Mouse (Mus musculus) central nervous system, embryonic 18 days (tissue): ENCODE results near the gene Myadml2. TPM values are rescaled to one million over a fixed set of nuclear protein-coding genes. Genes with fewer than 3 reads are reported as not detected.

ENCODE experiments used
- polyA plus RNA-seq: library from polyadenylated mRNA; depleted of rRNA; stranded (reverse); fragments of >200 nt; gene quantifications from 2 replicates; pipeline ENCODE4 v1.2.3, GENCODE M21; 2012; rRNA removed

Myadml2 gene
- polyA plus RNA-seq: 0.63 and 0.74 TPM in 2 replicates

DNA sequence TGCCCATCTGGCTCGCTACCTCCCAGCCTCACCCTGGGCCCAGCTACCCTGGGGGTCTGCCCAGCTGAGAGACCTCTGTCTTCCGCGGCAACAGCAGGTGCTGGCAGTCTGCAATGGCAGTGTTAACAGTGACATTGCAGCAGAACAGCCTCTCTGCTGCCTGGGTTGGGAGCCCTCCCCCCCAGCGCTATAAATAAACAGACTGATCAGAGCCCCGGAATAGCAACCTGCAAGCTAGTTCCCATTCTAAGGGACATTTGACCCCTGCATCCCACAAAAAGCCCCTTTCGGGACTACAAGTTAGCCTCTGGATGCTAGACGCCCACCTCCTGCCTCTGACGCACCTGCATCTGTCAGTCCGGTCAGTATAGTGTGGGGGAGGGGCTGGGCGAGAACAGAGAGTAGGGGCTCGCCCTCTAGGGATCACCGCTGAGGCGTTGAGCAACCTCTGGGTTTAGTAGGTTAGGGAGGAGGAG is at the start of gene Myadml2:
TSS of gene Myadml2 (minus strand) at position 158 of the 476 bp plus-strand sequence.

DNA sequence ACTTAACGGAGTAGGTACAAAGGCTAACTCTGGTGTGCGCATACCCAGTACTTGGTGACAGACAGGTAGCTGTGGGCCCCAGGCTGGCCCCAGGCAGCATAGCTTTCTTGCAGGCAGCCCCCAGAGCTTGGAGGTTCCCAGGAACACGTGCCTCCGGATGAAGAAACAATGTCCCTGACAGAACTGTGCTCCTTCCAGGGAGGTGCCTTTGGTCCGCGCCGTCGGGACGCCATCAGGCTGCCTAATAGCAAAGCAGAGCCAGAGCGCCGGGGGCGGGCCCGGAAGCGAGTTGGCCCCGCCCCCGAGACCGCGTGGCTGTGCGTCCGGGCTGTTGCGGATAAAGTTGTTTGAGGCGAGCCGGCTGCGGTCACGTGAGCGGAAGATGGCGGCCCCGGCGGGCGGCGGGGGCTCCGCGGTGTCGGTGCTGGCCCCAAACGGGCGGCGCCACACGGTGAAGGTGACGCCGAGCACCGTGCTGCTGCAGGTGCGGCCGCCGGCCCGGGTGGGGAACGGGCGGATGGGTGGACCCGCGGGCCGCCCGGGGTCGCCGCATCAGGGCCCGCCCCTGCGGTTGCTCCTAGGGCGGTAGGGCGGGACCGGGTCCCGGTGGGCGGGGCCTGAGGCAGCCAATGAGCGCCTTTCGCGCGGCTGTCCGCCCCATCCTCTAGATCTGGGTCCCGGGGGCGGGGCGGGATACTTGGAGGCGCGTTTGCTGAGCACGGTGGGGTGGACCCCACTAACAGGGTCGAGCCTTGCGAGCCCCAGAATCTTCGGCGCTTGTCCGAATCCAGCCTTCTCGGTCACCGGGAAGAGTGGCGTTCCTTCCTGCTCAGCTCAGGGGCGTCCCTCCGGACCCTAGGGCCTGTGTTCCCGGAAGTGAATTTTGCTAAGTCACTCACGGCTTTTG is 25.0 kb upstream of the Myadml2 start, which contains the start of gene Aspscr1:
TSS of gene Aspscr1 (plus strand) at position 287 of the 907 bp plus-strand sequence.

DNA sequence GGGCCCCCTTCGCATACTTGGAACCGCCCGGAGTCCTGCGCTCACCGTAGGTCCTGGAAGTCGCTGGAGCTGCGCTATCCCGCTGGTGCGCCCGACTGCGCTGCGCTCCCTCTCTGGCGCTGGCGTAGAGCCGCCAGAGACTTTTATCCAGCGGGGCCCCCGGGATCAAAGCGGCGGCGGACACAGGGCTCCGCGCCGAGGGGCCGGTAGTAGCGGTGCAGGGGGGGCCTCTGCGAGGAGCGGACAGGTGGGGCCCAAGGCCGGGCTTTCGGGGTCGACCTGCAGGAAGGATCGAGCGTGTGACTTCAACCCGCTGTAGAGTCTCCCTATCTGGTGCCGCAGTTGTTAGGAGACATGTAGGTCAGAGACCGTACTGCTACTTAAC is 13.1 kb upstream of the Myadml2 start, which contains the start of gene Notum:
TSS of gene Notum (minus strand) at position 100 of the 385 bp plus-strand sequence.

DNA sequence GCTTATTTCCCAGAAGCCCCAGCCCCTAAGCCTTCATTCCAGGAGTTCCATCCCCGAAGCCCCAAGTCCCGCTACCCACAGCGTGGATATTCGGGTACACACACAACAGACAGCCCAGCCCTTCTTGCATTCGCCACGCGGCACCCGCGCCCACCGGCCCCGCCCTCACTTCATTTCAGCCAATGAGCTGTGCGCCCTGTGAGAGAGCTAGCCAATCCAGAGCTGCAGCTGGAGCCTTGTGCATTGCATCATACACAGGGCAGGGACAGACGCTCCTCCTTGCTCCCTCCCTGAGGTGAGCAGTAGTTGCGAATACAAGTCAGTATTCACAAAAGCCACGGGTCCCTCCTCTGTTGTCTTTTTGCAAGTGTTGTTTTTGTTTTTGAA is 4.4 kb downstream of the Myadml2 start, which contains the start of gene Pycr1:
TSS of gene Pycr1 (minus strand) at position 169 of the 387 bp plus-strand sequence.

DNA sequence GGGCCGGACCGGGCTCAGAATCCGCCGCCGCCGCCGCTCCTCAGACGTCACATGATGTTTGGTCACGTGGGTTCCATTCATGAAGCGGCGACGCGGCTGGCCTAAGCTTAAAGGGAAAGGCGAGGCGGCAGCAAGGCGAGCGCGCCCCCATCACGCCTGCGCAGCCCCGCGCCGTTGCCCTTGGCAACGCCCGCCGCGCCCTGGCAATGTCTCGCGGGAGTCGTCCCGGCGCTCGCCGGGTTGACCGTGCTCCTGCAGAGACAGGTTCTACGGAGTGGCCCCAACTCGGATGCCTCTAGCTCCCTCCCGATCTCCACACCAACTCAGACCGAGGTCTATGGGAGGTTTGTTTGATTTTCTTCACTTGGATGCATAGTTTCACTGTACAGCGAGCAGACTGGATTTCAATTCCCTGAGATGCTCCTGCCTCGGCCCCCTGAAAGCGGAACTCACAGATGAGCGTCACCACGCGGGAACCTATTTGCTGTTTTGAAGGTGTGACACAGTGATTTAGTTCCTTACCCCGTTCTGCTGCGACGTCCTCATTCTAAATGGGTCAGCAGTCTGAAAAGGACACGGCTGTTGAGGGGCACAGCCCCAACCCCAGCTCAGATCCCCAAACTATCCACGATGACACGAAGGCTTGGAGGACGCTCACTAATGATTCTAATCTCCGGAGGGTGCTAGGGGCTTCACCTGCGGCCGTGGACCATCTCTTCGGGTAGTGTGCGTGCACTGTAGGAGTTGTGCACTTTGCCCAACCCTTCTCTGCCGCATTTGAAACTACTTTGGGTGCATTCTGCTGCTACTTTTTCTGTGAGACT is 14.2 kb downstream of the Myadml2 start, which contains the start of gene Mafg:
TSS of gene Mafg (minus strand) at position 81 of the 824 bp plus-strand sequence.

DNA sequence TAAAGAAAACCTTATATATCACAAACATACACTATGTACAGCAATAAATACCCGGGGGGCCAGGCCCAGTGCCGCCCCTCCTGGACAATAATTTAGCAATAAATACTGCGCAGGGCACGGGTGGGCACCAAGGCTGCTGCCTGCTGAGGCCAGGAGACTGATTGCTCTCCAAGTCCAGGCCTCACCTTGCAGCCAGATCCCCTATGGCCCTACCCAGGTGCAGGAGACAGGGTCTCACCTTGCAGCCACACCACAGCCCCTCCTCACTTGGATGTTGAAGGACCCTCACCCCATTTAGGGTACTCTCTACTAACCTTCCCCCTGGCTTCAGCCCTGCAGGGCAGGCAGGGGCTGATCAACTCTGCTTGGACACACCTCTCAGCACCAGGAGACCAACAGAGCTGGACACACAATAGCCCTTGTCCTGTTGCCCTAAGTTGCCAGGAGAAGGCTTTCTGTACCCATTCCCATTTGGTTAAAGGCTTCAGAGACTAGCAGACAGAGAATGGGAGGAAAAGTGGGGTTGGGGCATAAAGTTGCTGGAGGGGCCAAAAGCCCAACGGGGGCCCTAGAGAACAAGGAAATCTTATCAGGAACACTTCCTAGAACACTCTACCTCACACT is 22.7 kb downstream of the Myadml2 start, which contains the start of gene Sirt7:
TSS of gene Sirt7 (minus strand) at position 89 of the 624 bp plus-strand sequence.

DNA sequence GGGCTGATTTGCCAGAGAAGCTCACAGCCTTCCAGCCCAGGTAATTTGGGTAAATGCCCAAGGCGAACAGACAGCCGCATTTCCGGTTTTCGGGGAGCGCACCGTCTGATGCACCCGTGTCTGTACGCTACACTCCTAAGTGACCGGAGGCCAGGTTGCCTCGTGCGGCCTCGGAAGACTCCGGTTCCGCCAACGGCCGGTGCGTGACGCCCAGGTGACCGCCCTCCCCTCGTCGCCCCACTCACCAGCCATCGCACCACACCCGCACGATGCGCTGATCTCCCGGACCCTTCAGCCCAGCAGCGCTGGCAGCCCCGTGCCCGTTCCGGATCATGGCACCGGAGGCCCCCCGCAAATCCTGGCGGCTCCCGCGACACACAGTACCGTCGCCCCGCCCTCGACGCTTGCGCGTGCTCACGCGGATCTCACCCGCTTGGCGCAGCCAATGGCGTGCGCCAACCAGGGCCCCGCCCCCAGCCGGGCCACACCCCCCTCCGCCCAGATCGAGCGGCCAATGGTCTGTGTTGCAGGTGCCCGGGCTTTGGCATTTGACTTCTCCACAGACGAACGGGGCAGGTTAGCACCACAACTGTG is 30.3 kb downstream of the Myadml2 start, which contains the start of gene Pcyt2:
TSS of gene Pcyt2 (minus strand) at position 418 of the 594 bp plus-strand sequence.

DNA sequence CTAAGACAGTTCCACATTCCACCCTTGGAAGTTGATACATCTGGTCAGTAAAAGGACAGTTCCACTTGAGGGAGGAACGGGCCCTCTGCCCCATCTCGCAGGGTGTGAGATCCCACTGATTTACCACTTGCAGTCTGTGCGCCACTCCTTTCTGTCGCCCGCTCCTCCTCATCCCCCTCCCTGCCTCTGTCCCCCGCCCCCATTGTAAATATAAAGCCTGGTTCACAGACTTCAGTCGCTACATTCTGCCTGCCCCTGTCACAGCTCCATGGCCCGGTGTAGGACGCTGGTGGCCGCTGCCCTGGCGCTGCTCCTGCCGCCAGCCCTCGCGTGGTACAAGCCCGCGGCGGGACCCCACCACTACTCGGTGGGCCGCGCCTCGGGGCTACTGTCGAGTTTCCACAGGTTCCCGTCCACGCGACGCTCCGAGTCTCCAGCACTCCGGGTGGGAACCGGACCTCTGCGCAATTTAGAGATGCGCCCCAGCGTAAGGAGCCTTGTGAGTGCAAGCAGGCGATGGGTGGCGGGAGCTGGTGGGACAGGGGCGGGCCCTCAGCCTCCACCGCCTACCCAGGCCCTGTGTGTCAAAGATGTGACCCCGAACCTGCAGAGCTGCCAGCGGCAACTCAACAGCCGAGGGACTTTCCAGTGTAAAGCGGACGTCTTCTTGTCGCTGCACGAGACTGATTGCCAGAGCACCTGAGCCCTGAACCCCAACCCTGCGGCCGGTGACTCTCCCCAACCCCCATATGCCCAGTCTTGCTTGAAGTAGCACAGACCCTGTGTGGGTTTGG is 39.5 kb downstream of the Myadml2 start, which contains the start of gene Npb:
TSS of gene Npb (plus strand) at position 237 of the 794 bp plus-strand sequence.

DNA sequence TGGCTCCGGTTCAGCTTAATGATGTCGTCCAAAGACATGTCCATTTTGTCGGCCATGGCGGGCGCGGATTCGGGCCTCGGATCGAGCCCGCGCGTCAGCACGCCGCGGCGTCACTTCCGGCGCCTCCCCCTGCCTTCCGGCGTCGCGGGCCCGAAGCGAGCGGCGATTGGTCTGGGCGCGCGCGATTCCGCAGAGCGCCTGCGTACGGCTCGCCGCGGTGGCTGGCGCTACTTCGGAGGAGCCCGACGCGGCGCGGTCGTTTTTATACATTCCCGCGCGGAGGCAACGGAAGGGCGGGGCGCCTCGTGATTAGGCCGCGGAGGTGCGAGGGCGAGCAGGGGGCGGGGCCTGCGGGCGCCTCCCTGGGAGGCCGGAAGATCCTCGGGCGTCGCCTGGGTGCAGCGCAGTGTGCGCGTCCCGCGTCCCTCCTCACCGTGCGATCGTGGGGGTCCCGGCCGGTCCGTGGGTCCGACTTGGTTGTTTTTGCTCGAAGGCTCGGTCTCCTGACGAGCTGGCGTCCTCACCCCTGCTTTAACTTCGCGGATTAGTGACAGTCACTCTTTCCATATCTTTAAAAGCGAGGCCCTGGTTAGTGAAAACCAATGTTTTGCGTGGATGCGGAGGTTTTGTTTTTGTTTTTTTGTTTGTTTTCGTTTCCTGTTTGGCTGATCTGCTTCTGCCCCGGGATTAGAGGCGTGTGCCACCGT is 49.5 kb downstream of the Myadml2 start, which contains the start of the genes Alyref and Anapc11:
TSS of gene Alyref (minus strand) at position 83 of the 707 bp plus-strand sequence.
TSS of gene Anapc11 (plus strand) at position 139 of the 707 bp plus-strand sequence.

Other genes with a start within 250 kb of the Myadml2 start
- 52.6 and 53.0 TPM in 2 replicates for gene Nploc4, start 210.4 kb downstream of the Myadml2 start, polyA plus RNA-seq
- not detected in 2 replicates for gene Tspan10, start 205.5 kb downstream of the Myadml2 start, polyA plus RNA-seq
- 0.32 and 0.56 TPM in 2 replicates for gene Pde6g, start 194.7 kb downstream of the Myadml2 start, polyA plus RNA-seq
- gene Oxld1, start 190.1 kb downstream of the Myadml2 start, polyA plus RNA-seq: 8.6 and 10.0 TPM in 2 replicates
- gene Ccdc137, start 190.0 kb downstream of the Myadml2 start, polyA plus RNA-seq: 30.3 and 32.5 TPM in 2 replicates
- 42.5 and 46.3 TPM in 2 replicates for gene Arl16, start 180.6 kb downstream of the Myadml2 start, polyA plus RNA-seq
- 107 and 119 TPM in 2 replicates for gene Mrpl12, start 163.5 kb downstream of the Myadml2 start, polyA plus RNA-seq
- gene Slc25a10, start 156.3 kb downstream of the Myadml2 start, polyA plus RNA-seq: 33.0 and 33.5 TPM in 2 replicates
- 0.10 and 0.45 TPM in 2 replicates for gene Gcgr, start 117.5 kb downstream of the Myadml2 start, polyA plus RNA-seq
- gene Mcrip1, start 98.4 kb downstream of the Myadml2 start, polyA plus RNA-seq: 192 and 196 TPM in 2 replicates
- 1.1 TPM in 1 of 2 replicates, not detected in the other for gene Ppp1r27, start 97.0 kb downstream of the Myadml2 start, polyA plus RNA-seq
- 153 and 156 TPM in 2 replicates for gene P4hb, start 74.9 kb downstream of the Myadml2 start, polyA plus RNA-seq
- gene Arhgdia, start 66.5 kb downstream of the Myadml2 start, polyA plus RNA-seq: 443 and 473 TPM in 2 replicates
- 83.1 and 83.5 TPM in 2 replicates for gene Alyref, start 49.8 kb downstream of the Myadml2 start, polyA plus RNA-seq
- 185 and 196 TPM in 2 replicates for gene Anapc11, start 49.7 kb downstream of the Myadml2 start, polyA plus RNA-seq
- gene Npb, start 39.7 kb downstream of the Myadml2 start, polyA plus RNA-seq: 0.22 and 0.57 TPM in 2 replicates
- gene Pcyt2, start 30.2 kb downstream of the Myadml2 start, polyA plus RNA-seq: 286 and 294 TPM in 2 replicates
- 67.4 and 67.5 TPM in 2 replicates for gene Sirt7, start 22.9 kb downstream of the Myadml2 start, polyA plus RNA-seq
- gene Mafg, start 14.6 kb downstream of the Myadml2 start, polyA plus RNA-seq: 69.7 and 75.8 TPM in 2 replicates
- 19.2 and 19.8 TPM in 2 replicates for gene Pycr1, start 4.4 kb downstream of the Myadml2 start, polyA plus RNA-seq
- gene Notum, start 13.0 kb upstream of the Myadml2 start, polyA plus RNA-seq: 7.3 and 7.5 TPM in 2 replicates
- 70.1 and 71.8 TPM in 2 replicates for gene Aspscr1, start 24.8 kb upstream of the Myadml2 start, polyA plus RNA-seq
- 56.6 and 60.2 TPM in 2 replicates for gene Cenpx, start 65.6 kb upstream of the Myadml2 start, polyA plus RNA-seq
- gene Lrrc45, start 65.8 kb upstream of the Myadml2 start, polyA plus RNA-seq: 144 TPM in 2 replicates
- gene Rac3, start 73.3 kb upstream of the Myadml2 start, polyA plus RNA-seq: 858 and 954 TPM in 2 replicates
- 6.9 and 7.2 TPM in 2 replicates for gene Dcxr, start 79.1 kb upstream of the Myadml2 start, polyA plus RNA-seq
- 2.5 and 4.2 TPM in 2 replicates for gene Cbr2, start 84.0 kb upstream of the Myadml2 start, polyA plus RNA-seq
- gene Hmga1b, start 114.6 kb upstream of the Myadml2 start, polyA plus RNA-seq: 0.82 and 1.0 TPM in 2 replicates
- gene Rfng, start 136.0 kb upstream of the Myadml2 start, polyA plus RNA-seq: 118 and 127 TPM in 2 replicates
- 294 and 308 TPM in 2 replicates for gene Gps1, start 136.1 kb upstream of the Myadml2 start, polyA plus RNA-seq
- 38.1 and 38.2 TPM in 2 replicates for gene Dus1l, start 148.2 kb upstream of the Myadml2 start, polyA plus RNA-seq
- 281 and 338 TPM in 2 replicates for gene Fasn, start 176.4 kb upstream of the Myadml2 start, polyA plus RNA-seq